Mouse (Mus musculus) right cerebral cortex, adult 18-20 months (tissue): ENCODE results near the gene Bcl3.

Source experiments
- DNase-seq: peaks from one replicate; pipeline ENCODE4 v3.0.0; 2022; ENCODE audit warnings: mixed read lengths

Gene Bcl3

DNA sequence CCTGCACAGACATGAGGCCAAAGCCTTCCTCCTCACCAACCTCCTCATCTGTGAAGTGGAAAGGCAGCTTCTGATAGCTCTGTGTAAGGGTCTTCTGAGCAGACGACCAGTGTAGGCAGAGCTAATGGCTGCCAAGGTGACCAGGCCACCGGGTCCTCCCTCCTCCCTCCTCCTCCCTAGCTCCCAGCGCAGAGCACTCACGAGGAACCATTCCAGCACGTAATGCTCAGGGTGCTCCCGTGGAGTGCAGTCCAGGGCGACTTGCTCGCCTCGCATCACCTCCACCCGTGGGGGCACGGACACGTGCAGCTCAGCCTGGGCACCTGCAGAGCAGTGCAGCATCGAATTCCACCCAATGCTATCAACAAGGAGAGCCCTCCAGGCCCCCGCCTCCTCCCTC is 54.3 kb downstream of the Bcl3 start:
- no peak for DNase-seq

GRCm38 (mm10) chr7:19764581-19764980 is 58.0 kb downstream of the Bcl3 start:
- no peak for DNase-seq

GRCm38 (mm10) chr7:19763829-19764477 is 58.6 kb downstream of the Bcl3 start:
- no peak for DNase-seq

DNA sequence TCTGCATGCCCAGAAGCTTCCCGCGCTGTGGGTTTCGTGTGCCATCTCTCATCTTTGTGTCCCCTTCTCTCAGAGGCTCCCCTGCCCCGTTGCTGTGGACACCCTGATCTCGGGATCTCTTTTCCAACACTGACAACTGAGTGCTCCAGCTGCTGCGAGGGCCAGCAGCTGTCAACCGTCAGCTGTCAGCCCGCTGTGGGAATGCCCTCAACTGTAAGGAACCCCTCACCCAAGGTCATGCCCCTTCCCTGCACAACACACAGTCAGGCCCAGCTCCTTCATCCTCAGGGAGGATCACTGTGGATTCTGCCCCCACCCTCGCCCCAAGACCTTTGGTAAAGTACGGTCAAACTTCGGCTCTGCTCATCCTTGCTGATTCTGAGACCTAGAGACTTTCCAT is 60.3 kb downstream of the Bcl3 start:
- no peak for DNase-seq

DNA sequence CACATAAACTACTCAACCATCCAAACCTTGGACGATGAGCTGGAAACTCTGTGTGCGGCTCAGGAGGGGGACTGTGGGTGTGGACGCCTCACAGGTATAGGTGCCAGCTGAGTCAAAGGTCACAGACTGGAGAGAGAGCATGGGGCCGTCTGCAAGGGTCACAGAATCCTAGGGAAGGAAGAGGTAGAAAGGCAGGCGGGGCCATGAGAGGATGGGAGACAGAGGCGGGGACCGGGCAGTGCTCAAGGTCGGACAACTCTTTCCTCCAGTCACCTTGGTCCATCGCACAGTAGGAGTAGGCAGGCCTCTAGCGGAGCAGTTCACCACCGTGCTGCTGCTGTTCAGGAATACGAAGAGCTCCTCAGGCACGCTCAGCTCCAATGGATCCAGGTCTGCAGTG is 62.5 kb downstream of the Bcl3 start:
- no peak for DNase-seq

GRCm38 (mm10) chr7:19758623-19759022 is 63.9 kb downstream of the Bcl3 start:
- DNase-seq, result no peak
